Mouse (Mus musculus) stomach, postnatal 0 days (tissue): ENCODE measurements around the gene 1810010D01Rik.

Source experiments
- CTCF ChIP-seq: IDR thresholded peaks from 2 replicates; pipeline ENCODE4 v1.5.1; 2016; ENCODE audit warnings: antibody characterized with exemption, low read depth, mild to moderate bottlenecking, moderate library complexity
- EP300 ChIP-seq: optimal IDR thresholded peaks from 2 replicates; pipeline ENCODE3; 2016; ENCODE audit warnings: antibody characterized with exemption

GRCm38 (mm10) chr7:145226641-145227040 is 18.7 kb upstream of the 1810010D01Rik start:
- no peak for TF ChIP-seq CTCF
- TF ChIP-seq EP300: no peak
